Mouse (Mus musculus) ovary, postnatal 10 days (tissue): ENCODE results near the gene Adk.

Experiments
- DNase-seq: peaks from one replicate; pipeline ENCODE4 v3.0.0; 2022; ENCODE audit warnings: low spot score

Gene Adk

GRCm38 (mm10) chr14:21100876-21101275 lies 48.5 kb downstream of the Adk start:
- no peak for DNase-seq

- no peak for DNase-seq
Observed at GRCm38 (mm10) chr14:21101562-21101961, 49.2 kb downstream of the Adk start.

- no peak for DNase-seq
Observed at GRCm38 (mm10) chr14:21102666-21103203, 50.4 kb downstream of the Adk start.

- DNase-seq = no peak
Observed at GRCm38 (mm10) chr14:21105049-21105448, 52.7 kb downstream of the Adk start.

GRCm38 (mm10) chr14:21106582-21106981 lies 54.2 kb downstream of the Adk start:
- DNase-seq = no peak

- DNase-seq = no peak
Observed at GRCm38 (mm10) chr14:21107551-21107950, 55.2 kb downstream of the Adk start.

- DNase-seq = no peak
Observed at GRCm38 (mm10) chr14:21110492-21110891, 58.1 kb downstream of the Adk start.

GRCm38 (mm10) chr14:21111500-21111899 lies 59.1 kb downstream of the Adk start:
- DNase-seq = no peak

- no peak for DNase-seq
Observed at GRCm38 (mm10) chr14:21112174-21112573, 59.8 kb downstream of the Adk start.

- DNase-seq = no peak
Observed at GRCm38 (mm10) chr14:21112742-21113141, 60.4 kb downstream of the Adk start.

- no peak for DNase-seq
Observed at GRCm38 (mm10) chr14:21114339-21114738, 62.0 kb downstream of the Adk start.

- DNase-seq = no peak
Observed at GRCm38 (mm10) chr14:21115318-21115717, 62.9 kb downstream of the Adk start.

GRCm38 (mm10) chr14:21115888-21116460 lies 63.6 kb downstream of the Adk start:
- no peak for DNase-seq

GRCm38 (mm10) chr14:21118095-21118494 lies 65.7 kb downstream of the Adk start:
- DNase-seq = no peak

- no peak for DNase-seq
Observed at GRCm38 (mm10) chr14:21119653-21120313, 67.4 kb downstream of the Adk start.

GRCm38 (mm10) chr14:21120473-21120872 lies 68.1 kb downstream of the Adk start:
- no peak for DNase-seq

- no peak for DNase-seq
Observed at GRCm38 (mm10) chr14:21127215-21127614, 74.8 kb downstream of the Adk start.

GRCm38 (mm10) chr14:21136906-21137305 lies 84.5 kb downstream of the Adk start:
- DNase-seq = no peak

- DNase-seq = no peak
Observed at GRCm38 (mm10) chr14:21142603-21143002, 90.2 kb downstream of the Adk start.

- DNase-seq = no peak
Observed at GRCm38 (mm10) chr14:21143406-21144115, 91.2 kb downstream of the Adk start.

- DNase-seq = no peak
Observed at GRCm38 (mm10) chr14:21147171-21147570, 94.8 kb downstream of the Adk start.

GRCm38 (mm10) chr14:21150301-21150700 lies 97.9 kb downstream of the Adk start:
- DNase-seq = no peak

GRCm38 (mm10) chr14:21152055-21152454 lies 99.7 kb downstream of the Adk start:
- DNase-seq = no peak
